Mouse (Mus musculus) kidney, postnatal 36 days (tissue): ENCODE results near the gene Rfx4.

Source experiments
- DNase-seq, 2 experiments: peaks; one replicate each; pipeline ENCODE4 v3.0.0; 2021 to 2022; ENCODE audit warnings: mixed read lengths in 2 of 2

Rfx4 gene

DNA sequence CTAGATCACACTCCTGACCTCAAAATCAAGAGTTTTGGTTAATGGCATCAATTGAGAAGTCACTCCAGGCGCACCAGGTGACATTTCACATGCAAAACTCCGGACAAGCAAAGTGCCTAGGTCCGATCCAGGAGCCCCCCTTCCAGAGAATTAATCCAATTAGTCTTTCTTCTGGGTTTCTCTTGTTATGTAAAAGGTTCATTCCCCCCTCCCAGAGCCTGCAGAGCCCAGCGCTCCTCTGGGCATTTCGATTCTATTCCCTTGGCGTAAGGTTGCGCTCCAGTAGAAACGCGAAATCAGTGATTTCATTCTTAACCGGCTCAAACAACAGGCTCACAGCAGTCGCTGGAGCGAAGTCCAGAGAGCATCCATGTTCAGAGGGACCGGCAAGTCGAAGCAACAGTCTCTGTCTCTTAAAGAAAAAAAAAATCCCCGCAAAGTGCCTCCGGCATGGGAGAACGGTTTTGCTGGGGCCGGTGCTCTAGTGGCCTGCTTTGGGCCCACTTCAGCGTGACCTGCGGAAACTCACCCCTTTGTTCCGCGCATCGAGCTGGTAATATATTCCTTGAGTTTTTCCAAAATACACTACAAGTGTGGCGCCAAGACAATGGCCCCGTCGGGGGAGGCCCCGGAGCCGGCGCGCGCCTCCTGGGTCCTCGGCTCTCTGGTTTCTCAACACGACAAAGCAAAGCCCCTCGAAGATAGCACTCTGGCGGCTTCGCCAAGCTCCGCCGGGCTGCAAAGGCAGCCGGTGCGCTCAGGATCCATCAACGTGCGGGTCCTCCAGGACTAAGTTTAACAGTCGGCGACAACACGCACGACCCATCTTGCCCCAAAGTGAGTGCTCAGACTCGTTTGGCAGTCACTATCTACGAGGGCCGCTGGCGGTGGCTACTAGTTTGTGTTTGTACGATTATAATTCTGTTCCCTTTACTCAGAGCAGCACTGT is 2.9 kb downstream of the Rfx4 start:
- peak; percentile 16 to 47 for DNase-seq

DNA sequence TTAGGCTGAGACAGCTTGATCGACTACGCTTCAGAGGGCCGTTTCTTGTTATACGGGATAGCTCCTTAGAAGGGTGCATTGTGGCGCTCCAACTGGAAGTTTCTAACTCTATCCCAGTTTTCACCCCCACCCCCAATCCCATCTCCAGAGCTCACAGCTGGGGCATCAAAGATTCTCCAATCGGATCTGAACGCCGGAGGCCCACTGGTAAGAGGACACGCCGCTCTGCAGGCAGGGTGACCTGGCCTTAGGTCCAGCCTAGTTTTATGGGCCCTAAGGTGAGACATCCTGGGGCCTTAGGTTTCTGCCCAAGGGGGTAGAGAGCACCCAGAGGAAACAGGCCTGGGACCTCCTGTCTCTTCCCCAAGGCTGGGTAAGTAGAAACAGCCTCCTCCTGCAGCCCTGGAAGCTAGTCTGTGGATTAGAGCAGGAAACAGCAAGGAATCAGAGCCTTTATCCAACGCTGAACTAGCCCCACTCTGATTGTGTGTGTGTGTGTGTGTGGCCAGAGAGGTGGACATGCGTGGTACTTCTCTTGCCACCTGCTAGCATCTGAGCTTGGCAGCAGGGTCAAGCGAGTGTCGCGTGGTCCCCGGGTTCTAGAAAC is 3.8 kb downstream of the Rfx4 start:
- DNase-seq: no peak

DNA sequence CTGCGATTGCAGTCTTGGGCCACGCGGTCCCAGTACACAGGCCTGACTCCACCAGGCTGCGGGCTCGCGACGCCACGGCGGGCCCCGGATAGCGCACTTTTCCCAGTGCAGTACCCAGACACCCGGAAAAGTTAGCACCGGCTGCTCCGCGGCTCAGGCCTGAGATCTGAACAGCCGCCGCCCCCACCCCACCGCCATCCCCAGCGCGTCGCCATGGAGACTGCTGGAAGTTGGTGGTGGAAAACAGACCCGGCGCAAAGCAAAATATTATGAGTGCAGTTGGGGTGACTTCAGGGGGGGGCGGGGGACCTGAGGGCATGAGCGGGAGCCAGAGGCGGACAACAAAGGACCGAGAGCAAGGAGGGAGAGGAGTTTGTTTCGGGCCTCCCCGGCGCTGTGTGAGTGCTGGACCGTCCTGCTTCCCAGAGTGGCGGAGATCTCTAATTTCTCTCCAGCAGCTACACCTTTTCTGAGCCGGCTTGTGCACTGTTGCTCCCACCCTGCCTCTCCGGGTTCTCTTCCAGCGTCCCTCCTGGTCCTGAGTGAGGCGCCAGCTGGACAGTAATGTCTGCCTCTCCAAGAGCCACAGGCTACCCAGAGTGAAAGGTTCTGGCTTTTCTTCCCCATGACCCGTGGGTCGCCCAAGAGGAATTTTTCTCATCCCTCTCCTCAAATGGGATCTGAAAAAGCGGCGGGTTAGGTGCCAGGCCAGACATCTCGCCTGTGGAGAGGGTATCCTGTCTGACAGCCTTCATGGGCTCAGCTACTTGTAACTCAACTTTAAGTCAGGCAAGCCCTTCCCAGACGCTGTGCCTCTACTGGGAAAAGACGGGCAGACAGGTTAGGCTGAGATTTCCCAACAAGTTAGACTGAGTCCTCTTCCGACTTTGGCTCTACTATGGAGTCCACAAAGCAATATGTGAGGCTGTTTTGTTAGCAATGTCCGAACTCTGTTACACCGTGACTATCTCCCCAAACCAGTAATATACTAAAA is 4.6 kb downstream of the Rfx4 start:
- no peak for DNase-seq

DNA sequence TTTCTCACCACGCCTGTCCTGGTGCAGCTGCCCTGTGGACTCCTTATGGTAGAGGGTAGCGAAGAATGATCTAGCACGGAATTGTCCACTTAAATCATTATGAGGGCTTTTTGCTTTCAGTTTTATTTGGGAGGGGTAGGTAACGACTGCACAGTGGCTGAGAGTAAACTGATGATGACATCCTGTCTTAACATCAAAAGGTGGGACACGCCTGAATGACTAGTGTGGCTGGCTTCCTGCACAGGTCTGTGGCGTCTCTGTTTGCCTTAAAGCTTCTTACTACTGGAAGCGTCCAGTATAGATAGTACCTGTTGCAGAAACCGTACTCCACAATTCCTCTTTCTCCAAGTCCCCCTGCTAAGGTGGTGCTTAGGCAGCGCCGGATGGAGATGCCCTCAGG is 12.9 kb downstream of the Rfx4 start:
- DNase-seq: no peak

DNA sequence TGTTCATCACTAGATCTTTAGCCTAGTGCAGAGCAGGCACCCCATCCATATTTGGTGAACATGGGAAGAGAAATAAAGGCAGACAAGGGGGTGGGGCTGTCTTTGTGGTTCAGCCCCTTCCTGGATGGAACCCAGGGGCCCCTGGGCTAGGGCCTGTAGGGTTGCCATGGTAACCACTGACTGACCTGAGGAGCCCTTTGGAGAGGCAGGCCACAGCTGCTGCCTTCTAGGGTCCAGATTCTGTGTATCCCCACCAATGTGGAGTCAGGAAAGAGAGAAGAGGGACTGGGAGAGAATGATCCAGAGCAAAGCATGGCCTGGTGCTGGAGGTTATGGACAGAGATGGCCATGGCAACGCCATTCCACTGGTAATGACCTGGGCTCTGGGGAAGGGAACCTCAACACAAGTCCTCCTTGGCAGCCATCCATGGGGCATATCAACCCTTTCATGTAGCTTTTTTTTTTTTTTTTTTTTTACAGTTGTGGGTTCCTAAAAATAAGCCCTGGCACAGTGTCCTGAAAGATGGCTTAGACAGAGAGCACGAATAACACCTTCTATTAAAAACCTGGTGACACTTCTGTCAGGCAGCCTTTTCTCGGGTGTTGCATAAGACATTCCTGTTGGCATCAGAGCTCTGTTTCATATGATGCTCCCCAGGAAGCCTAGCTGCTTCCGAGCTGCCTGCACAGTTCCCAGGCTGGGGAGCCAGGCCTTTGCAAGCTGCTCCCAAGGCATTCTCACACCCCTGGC is 16.7 kb downstream of the Rfx4 start:
- no peak for DNase-seq

DNA sequence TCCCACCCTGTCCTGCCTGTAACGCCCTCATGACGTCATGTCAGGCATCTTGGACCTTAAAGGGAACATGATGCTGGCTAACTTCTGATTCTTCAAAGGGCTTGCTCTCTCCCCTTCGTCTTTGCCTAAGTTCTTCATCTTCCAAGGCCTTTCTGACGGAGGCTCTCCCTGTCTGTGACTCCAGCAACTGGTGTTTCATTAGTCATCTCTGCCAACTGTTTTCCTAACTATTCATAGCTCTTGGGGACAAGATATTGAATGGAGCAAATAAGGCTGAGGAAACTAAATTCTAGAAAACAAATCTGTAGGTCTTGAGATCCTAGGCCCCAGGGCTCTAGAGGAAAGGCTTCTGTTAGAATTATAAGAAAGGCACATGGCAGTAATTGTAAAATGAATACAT is 18.0 kb downstream of the Rfx4 start:
- no peak for DNase-seq

DNA sequence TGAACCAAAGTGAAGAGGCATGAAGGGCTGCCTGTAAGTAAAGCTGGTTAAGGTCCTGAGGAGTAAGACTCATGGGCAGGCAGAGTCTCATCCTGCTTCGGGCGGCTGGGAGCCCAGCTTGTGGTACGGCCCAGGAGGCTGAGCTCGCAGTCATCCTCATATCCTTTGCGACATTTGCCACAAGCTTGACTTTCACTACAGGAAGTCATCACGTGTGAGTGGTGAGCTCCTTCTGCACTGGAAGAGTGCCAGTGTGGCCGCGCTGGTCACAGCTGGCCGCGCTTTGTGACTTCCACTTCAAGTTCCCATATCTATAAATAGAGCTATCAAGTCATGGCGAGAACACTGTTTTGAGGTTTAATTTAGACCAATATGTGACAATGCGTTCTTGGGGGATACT is 18.7 kb downstream of the Rfx4 start:
- DNase-seq: peak; percentile 60 to 73

DNA sequence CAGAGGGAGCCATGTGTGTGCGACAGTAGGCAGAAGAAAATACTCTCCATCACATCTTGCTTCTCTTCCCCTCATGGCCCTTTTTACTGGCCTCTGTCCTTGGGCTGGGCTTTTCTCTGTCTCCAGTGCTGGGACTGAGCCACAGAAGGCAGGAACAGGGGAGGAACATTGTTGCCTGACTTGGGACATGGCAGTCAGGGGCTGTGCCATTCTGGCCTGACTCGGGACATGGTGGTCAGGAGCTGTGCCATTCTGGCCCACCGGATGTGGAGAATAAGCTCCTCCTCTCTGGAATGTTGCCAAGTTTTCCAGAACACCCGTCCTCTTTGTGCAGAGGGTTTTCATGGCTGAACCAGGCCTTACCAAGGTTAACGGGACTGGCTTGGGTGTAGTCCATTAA is 21.2 kb downstream of the Rfx4 start:
- DNase-seq: no peak

DNA sequence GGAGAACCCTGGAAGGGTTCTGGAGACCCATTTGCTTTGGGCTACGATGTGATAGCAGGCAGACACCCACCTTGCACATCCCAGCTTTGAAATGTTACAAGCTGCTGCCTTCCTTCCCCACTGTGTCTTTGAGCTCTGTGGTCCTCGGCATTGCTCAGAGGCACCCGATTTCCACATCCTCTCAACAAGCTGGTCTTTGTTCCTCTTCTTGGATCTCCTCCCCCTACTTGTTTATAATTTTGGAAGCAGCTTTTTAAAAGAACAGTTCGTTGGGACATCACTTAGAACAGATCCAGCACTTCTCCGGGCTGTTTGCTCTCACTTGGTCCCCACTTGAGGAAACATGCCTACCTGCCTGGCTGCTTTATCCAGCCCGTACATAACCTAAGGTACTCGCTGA is 22.1 kb downstream of the Rfx4 start:
- no peak for DNase-seq

DNA sequence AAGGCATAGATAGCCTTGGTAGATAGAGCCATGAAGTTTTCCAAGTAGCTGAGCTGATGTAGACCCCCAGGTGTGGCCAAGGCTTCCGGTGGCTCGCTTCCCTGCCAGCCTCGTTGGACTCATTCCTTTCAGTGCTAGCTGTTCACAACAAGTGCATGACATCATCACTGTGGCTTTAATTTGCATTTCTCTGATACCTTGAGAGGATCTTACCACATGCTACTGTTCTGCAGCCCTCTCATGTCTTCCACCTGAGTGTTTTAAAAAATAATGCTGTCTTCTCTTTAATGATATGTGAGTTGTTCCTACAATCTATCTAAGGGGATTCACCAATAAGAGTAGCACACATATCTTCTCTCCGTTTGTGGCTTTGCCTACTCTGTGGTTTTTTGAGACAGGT is 25.0 kb downstream of the Rfx4 start:
- DNase-seq: no peak

DNA sequence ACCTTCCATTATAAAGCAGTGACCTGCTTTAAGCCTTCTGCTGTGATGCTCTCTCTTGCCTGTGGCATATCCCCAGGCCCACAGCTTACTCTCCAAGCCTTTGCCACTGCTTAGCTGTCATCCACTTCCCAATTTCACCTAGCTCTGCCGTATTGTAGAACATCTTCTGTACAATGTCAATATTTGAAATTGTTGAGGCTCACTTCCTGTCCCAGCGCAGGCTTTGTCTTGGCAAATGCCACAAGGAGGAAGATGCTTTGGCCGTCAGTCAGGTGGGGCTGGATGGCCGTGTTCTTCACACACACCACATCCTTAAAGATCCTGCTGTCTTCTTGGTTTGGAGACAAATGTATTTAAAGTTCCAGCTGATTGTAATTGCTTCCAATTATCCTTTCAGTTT is 29.5 kb downstream of the Rfx4 start:
- no peak for DNase-seq

DNA sequence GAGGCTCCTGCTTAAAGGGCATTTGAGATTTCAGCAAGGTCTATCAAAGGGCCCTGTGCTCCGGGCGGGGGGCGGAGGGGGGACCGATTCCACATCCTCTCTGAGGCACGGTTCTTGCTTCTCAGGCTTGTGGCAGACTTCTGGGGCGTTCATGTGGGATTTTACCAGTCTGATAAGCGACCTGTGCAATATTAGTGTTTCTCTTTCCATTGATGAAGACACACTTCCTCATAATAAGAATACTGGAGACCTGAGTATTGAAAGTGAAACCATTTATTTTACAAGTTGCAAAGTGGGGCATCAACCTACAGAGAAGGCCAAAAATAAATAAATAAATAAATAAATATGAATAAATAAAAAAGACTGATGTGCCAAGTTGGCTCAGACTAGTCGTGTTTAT is 34.5 kb downstream of the Rfx4 start:
- DNase-seq: no peak

DNA sequence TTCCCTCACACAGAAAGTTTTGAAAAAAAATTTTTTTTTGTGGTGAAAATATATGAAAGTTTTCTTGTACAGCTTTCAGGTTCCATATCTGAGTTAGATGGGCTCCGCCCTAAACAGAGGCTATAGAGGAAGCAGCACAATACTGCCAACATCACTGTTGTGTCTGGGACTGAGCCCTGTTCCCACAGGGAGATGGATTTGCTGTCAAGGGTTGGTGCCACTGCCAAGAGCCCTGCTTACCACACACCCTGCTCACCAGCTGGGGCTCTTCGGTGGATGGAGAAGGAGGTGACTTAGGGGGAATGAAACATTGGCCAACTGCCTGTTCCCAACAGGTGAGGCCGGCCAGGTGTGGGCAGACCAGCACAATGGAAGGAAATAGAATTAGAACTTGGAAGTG is 35.3 kb downstream of the Rfx4 start:
- no peak for DNase-seq

DNA sequence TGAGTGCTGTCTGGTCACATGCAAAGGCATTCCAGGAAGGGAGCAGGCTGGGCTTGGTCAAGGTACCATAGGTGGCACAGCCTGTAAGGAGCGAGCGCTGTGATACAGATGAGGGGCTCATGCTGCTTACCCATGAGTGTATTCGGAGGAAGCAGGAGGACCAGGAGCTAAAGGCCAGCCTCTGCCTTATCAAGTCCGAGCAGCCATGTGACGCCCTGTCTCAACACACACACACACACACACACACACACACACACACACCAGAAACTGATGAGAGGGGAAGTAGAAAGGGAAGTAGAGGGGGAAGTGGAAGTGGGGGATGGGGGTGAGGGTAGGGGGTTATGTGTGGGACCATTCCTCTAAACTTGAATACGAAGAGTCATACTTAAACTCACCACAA is 45.7 kb downstream of the Rfx4 start:
- DNase-seq: no peak

DNA sequence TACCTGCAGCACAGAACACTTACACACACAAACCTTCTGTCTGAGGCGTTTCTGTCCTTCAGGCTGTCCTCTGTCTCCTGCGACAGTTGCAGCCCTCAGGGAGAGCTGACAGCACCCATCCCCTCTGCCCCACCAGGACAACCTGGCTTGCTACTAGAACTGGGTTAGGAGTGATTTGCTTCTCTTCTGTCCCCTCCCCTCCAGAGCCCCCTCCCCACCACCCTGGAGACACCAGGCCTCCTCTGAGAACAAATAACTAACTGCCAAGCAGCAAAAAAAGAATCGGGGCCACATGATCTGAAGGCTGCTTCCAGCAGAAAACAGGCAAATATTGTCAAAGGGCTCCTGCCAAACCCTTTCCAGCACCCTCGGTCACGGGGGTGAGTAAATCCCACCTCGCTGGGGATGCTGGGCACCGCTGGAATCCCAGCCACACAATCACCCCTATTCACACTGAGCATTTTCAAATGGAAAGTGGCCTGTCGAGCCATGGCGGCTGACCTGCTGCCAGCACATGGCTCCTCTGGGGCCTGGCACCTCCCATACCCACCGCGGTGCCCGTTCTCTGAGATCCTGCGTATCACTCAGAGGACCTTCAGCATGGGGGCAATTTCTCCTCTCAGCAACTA is 47.5 kb downstream of the Rfx4 start:
- DNase-seq: no peak

DNA sequence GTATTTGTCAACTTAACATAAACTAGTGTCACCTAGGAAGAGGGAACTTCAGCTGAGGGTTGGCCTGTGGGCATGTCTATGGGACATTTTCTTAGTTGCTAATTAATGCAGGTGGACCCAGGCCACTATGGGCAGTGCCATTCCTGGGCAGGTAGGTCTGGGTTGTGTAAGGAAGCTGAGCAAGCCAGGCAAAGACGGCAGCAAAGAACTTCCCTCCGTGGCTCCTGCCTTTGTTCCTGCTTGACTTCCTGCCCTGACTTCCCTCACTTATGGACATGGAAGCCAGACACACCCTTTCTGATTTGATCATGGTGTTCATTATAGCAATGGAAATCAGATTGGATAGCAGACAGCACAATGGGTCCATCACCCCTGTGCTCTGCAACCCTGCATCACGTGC is 49.7 kb downstream of the Rfx4 start:
- DNase-seq: no peak

DNA sequence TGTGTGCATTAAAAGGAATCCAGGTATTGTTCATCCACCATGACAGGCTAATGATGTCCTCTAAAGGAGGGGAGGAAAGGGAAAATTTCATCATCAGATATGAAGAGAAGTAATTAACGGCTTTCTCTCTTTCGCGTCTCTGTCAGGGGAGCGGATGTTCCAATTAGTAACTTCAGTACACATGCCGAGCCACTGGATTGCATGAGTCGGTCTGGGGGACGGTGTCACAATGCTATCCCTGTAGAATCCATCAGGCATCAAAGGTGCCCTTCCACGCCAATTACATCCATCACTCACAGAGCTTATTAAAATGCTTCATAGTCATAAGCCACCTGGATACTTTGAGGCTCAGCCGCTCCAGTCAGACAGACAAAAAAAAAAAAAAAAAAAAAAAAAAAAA is 51.3 kb downstream of the Rfx4 start:
- no peak for DNase-seq

DNA sequence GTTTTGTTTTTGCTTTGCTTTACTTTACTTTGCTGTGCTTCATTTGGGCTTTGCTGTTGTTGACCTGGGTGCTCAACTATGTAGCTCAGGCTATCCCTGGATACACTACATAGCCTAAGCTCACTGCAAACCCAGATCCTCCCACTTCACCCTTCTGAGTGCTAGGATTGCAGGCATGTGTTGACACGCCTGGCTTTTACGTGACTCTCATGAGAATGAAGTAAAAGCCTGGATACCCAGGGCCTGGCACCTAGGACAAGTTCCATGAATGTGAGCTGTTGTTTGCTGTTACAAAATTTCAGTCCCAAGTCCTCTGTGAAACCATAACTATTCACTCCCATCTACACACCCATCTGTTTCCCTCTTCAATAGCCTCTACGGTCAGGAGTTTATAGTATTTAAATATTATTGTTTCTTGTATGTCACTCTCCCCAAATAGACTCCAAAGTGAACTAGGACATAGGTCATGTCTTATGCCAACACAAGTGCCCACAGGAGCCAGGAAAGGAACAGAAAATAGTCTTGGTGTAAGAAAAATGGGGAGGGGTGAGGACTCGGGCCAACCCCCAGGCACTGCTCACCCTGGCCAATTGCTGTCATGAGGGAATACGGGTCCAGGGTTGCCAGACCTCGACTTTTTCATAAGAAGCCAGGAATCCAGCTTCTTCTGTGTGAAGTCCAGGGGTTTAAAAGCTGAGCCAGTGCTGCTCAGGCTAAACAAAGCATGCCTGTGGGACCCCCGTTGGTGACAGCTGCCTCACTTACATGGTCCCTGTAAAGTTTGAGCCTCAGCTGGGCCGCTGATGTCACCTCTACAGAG is 54.4 kb downstream of the Rfx4 start:
- DNase-seq: no peak

DNA sequence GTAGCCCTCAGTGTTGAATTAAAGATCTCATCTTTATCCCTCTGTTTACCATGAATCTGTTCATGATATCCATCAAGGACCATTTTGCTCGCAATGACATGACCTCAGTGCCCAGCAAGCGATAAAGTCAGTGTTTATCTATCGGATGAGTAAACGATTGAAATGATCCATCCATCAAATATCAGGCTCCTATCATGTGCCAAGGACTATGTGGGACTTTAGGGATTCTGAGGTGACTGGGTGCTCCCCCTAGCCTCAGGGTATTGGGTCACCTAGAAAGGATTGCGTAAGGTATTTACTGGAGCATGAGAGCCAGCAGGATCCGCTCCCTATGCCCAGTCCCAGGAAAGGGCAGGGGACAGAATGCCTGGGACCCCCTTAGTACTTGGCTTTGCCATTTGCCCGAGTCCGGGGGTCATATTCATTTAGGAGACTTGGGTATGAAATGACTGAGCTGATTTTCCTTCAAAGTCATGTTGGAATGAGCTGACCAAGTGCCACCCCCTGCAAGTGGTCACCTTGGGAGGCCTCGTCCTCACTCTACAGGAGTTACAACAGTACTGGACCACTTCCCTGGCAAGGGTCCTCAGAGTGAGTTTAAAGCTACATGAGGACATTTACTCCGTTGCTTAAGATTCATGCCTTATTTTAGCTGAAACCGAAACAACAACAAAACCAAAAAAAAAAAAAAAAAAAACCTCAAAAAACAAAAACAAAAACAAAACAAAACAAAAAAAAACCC is 55.5 kb downstream of the Rfx4 start:
- no peak for DNase-seq

DNA sequence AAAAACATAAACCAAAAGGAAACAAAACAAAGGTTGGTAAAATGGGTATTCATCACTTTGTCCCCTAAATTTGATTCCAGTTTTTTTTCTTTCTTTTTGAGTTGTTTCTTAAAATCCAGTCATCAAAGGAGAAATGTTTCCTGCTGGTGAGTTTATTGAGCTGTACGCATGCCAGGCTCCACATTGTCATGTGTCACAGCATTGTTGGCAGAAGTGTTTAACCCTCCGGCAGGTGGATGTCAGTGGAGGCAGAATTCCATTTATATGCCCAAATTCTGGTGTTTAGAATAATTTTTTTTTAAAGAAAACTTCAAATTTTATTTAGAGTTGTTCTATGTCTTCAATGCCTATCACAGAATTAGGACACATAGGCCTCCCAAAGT is 56.0 kb downstream of the Rfx4 start:
- DNase-seq: no peak
